Mouse (Mus musculus): ENCODE measurements around the gene 9830107B12Rik. TPM values are rescaled to one million over a fixed set of nuclear protein-coding genes. Genes with fewer than 3 reads are reported as not detected.

9830107B12Rik gene
- polyA plus RNA-seq, 1 experiment from 2014 or later: not detected

DNA sequence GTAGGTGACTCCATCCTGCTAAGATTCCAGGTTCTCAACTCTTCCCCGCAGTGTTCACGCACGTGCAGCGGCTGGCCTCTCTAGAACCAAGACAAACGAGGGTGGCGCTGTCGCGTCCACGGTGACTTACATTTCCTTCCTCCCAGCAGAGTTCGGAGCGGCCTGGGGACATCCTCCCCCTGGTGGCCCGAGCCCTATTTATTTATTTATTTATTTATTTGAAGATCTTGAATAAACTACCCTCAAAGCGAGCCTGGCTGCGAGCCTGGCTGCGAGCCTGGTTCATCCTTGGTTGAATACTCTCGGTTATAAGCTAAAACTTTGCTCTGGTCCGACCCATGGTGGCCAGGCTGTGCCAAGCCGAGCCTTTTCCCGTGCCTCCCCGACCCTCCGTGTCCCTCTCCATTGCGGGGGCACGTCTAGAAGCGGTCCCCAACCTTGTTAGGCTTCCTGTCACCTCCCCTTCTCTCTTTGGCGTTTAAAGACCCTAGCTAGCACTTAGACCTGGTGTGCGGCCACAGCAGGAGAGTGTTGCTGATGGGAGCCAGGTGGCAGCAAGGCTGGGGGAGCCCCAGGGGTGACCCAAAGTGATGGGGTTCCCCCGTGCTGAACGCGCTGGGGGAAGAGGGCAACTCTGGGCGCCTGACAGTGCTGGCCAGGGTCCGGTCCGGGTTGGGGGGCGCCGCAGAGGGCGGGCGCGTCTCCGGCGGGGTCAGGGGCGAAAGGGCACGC lies 48.9 kb downstream of the 9830107B12Rik start:
- ATAC-seq (ENCODE audit: low FRiP score, low TSS enrichment): no peak
- Histone ChIP-seq H3K27me3 (ENCODE audit: control insufficient read depth, insufficient read depth, low read length) (peaks cover 60% of the 10 kb centered on the region), H3K9ac (replicated peaks; ENCODE audit: low read length) (peak overlapping the region; percentile 31; the same call in 1 of the 2 replicates)

DNA sequence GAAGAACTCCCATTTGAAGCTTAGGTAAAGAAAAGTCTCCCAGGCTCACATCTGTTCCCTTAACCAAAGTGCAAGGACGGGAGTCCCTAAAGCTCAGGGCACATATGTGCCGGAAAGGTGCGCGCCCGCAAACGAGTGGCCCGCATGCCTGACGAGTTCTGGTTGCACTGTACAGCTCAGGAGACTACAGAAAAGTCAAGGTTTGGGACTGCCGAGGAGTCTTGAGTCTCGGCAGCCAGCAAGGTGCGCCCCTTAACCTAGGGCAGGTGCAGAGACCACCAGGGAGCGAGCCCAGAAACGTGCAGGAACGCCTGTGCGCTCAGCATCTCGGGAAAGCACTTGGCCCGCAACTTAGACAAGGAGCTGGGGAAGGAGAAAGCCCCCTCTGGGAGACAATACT lies 49.7 kb downstream of the 9830107B12Rik start:
- WGBS: 5% methylated on average over 17 of the region's 17 CpGs
- Histone ChIP-seq H3K9ac (replicated peaks; ENCODE audit: low read length) (no peak overlapping the region), H3K9me3 (ENCODE audit: control insufficient read depth, low read length) (no peaks in the 10 kb centered on the region), H3K4me3 (replicated peaks; ENCODE audit: low read depth, low read length) (no peak overlapping the region; the same call in 1 of the 2 replicates), H3K36me3 (ENCODE audit: control insufficient read depth, insufficient read depth, low read length) (no peaks in the 10 kb centered on the region), H3K27ac (replicated peaks; ENCODE audit: low read depth, low read length) (no peak overlapping the region), H3K4me1 (ENCODE audit: control insufficient read depth, insufficient read depth, low read length) (peaks cover 35% of the 10 kb centered on the region), H3K4me2 (ENCODE audit: low read length) (no peak overlapping the region), H3K27me3 (ENCODE audit: control insufficient read depth, insufficient read depth, low read length) (peaks cover 60% of the 10 kb centered on the region)
- no peak for DNase-seq
- no peak for ATAC-seq (ENCODE audit: low FRiP score, low TSS enrichment)

More for the DNA sequence above, 48.9 kb downstream of the 9830107B12Rik start:
- H3K4me1 ChIP-seq (ENCODE audit: control insufficient read depth, insufficient read depth, low read length): peaks cover 35% of the 10 kb centered on the region
- no peaks in the 10 kb centered on the region for H3K36me3 ChIP-seq (ENCODE audit: control insufficient read depth, insufficient read depth, low read length)
- peak overlapping the region; percentile 26 for H3K4me3 ChIP-seq (replicated peaks; ENCODE audit: low read depth, low read length)
- under 1% methylated on average over 39 of the region's 41 CpGs for WGBS
- H3K4me2 ChIP-seq (ENCODE audit: low read length): peak overlapping the region; percentile 53
- H3K9me3 ChIP-seq (ENCODE audit: control insufficient read depth, low read length): no peaks in the 10 kb centered on the region
- no peak overlapping the region for H3K27ac ChIP-seq (replicated peaks; ENCODE audit: low read depth, low read length)
- peak; percentile 82 for DNase-seq

DNA sequence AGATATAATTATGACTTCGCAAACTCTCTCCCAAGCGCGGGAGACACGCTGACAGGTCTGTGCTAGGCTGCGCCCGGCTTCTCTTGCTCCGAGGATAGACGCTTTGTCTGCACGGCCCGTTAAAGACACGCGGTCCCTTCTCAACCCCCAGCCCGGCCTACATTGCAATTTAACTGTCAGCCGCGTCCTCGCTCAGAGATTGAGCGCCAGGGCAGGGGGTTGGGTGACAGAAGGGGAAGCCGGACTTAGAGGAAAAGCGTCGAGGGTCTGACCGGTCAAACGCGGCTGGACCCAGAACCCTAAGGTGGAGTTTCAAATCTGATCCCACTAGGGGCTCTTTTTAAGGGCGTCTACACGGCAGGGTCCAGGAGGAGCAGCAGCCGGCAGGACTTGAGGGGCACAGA lies 50.3 kb downstream of the 9830107B12Rik start:
- under 1% methylated on average over 26 of the region's 26 CpGs for WGBS
- DNase-seq (peak; percentile 73), ATAC-seq (ENCODE audit: low FRiP score, low TSS enrichment) (no peak)
- peak overlapping the region; percentile 31; the same call in 1 of the 2 replicates for H3K9ac ChIP-seq (replicated peaks; ENCODE audit: low read length)
- peak overlapping the region; percentile 33 for H3K4me2 ChIP-seq (ENCODE audit: low read length)
- H3K4me1 ChIP-seq (ENCODE audit: control insufficient read depth, insufficient read depth, low read length): peaks cover 35% of the 10 kb centered on the region
- 0 out of 2 replicates have a peak overlapping the region, but pooled peaks have one; percentile 15 for H3K4me3 ChIP-seq (replicated peaks; ENCODE audit: low read depth, low read length)
- no peaks in the 10 kb centered on the region for H3K9me3 ChIP-seq (ENCODE audit: control insufficient read depth, low read length)
- no peak overlapping the region for H3K27ac ChIP-seq (replicated peaks; ENCODE audit: low read depth, low read length)
- H3K36me3 ChIP-seq (ENCODE audit: control insufficient read depth, insufficient read depth, low read length): no peaks in the 10 kb centered on the region
- peaks cover 60% of the 10 kb centered on the region for H3K27me3 ChIP-seq (ENCODE audit: control insufficient read depth, insufficient read depth, low read length)

DNA sequence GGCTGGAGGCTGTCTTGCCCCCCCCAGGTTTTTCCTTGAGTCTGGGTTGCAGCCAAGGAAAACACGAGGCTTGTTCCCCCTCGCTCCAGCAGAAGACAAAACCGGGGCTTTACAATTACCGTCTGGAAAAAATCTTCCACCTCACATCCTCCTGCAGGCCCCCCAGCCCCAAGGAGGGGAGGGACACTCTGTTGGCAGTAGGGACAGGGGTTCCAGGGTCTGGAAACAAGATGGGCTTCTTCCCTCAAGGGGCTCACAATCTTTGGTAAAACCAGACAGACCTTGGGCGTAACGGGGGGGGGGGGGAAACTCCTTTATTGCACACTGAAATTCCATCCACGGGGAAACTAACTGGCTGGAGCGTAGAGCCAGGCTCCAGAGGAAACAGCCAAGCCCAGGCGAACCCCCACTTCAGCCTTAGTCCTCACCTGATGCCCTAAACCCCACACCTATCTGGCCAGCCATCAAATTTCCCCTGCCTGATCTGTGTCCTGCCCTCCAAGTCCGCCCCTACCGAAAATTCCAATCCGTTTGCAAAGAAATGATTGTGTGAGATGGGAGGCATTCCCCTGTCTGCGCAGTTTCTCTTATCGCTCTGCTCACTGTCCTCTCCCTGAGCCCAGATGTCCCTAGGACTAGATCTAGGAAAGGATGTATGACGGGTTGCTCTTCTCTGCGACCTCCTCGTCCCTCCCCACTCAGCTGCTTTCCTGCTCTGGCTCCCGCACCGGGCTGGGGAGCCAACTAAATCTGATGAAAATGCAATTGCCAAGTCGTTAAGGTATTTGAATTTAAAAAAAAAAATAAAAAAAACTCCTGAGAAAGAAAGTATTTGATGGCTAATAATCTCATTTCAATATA lies 51.0 kb downstream of the 9830107B12Rik start:
- H3K9ac ChIP-seq (replicated peaks; ENCODE audit: low read length): no peak overlapping the region
- peaks cover 60% of the 10 kb centered on the region for H3K27me3 ChIP-seq (ENCODE audit: control insufficient read depth, insufficient read depth, low read length)
- H3K27ac ChIP-seq (replicated peaks; ENCODE audit: low read depth, low read length): no peak overlapping the region
- H3K9me3 ChIP-seq (ENCODE audit: control insufficient read depth, low read length): no peaks in the 10 kb centered on the region
- no peak overlapping the region for H3K4me3 ChIP-seq (replicated peaks; ENCODE audit: low read depth, low read length)
- H3K36me3 ChIP-seq (ENCODE audit: control insufficient read depth, insufficient read depth, low read length): no peaks in the 10 kb centered on the region
- WGBS: 7% methylated on average over 20 of the region's 20 CpGs
- peak overlapping the region; percentile 33 for H3K4me2 ChIP-seq (ENCODE audit: low read length)
- no peak for ATAC-seq (ENCODE audit: low FRiP score, low TSS enrichment)
- H3K4me1 ChIP-seq (ENCODE audit: control insufficient read depth, insufficient read depth, low read length): peaks cover 35% of the 10 kb centered on the region
- no peak for DNase-seq

DNA sequence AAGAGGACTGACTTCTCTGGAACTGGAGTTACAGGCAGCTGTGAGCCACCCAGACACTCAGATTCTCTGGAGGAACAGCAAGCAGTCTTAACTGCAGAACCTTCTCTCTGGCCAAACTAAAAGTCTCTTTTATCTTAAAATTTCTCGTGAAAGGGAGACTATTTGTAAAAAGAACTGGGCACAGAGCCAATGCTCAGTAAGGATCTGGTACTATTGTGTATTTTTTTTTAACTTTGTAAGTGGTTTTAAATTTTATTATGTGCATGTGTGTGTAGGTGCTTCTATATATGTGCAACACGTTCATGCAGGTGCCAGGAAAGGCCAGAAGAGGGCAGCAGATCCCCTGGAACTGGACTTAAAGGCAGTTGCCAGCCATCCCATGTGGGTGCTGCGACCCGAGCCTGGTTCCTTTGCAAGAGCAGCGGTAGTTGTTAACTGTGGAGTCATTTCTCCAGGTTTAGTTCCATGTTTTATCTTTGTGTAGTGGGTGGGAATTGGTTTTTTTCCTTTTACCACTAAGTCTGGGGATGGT lies 52.7 kb downstream of the 9830107B12Rik start:
- Histone ChIP-seq H3K4me1 (ENCODE audit: control insufficient read depth, insufficient read depth, low read length) (peaks cover 28% of the 10 kb centered on the region), H3K36me3 (ENCODE audit: control insufficient read depth, insufficient read depth, low read length) (no peaks in the 10 kb centered on the region), H3K9me3 (ENCODE audit: control insufficient read depth, low read length) (no peaks in the 10 kb centered on the region), H3K4me2 (ENCODE audit: low read length) (no peak overlapping the region), H3K27ac (replicated peaks; ENCODE audit: low read depth, low read length) (no peak overlapping the region), H3K27me3 (ENCODE audit: control insufficient read depth, insufficient read depth, low read length) (peaks cover 46% of the 10 kb centered on the region), H3K4me3 (replicated peaks; ENCODE audit: low read depth, low read length) (no peak overlapping the region), H3K9ac (replicated peaks; ENCODE audit: low read length) (no peak overlapping the region)
- DNase-seq (no peak), ATAC-seq (ENCODE audit: low FRiP score, low TSS enrichment) (no peak)
- WGBS: 75% methylated on average over 5 of the region's 5 CpGs

DNA sequence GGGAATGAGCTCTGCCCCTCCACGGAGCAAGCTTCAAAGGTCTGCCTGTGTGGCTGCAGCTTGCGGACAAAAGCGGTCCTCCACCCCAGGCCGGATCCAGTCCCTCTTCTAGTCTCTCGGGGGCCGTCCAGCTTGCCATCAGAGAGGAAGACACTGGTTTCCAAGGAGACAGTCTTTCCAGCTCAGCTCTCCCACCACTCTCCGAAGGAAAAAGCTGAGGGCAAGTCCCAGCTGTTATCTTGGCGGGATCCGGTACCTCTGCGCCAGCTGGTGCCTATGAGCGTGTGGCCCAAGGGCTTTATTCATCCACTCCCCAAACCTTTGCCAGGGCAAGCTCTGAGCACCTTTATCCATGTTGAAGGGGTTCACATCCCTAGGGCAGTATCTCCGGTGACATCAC lies 55.8 kb downstream of the 9830107B12Rik start:
- H3K9ac ChIP-seq (replicated peaks; ENCODE audit: low read length): no peak overlapping the region
- peaks cover 17% of the 10 kb centered on the region for H3K27me3 ChIP-seq (ENCODE audit: control insufficient read depth, insufficient read depth, low read length)
- no peaks in the 10 kb centered on the region for H3K36me3 ChIP-seq (ENCODE audit: control insufficient read depth, insufficient read depth, low read length)
- H3K27ac ChIP-seq (replicated peaks; ENCODE audit: low read depth, low read length): 0 out of 2 replicates have a peak overlapping the region, but pooled peaks have one; percentile 13
- DNase-seq (no peak), ATAC-seq (ENCODE audit: low FRiP score, low TSS enrichment) (no peak)
- no peak overlapping the region for H3K4me2 ChIP-seq (ENCODE audit: low read length)
- H3K4me1 ChIP-seq (ENCODE audit: control insufficient read depth, insufficient read depth, low read length): peaks cover 2% of the 10 kb centered on the region; the same call in 1 of the 2 replicates
- 39% methylated on average over 12 of the region's 12 CpGs for WGBS
- no peak overlapping the region for H3K4me3 ChIP-seq (replicated peaks; ENCODE audit: low read depth, low read length)
- H3K9me3 ChIP-seq (ENCODE audit: control insufficient read depth, low read length): no peaks in the 10 kb centered on the region

DNA sequence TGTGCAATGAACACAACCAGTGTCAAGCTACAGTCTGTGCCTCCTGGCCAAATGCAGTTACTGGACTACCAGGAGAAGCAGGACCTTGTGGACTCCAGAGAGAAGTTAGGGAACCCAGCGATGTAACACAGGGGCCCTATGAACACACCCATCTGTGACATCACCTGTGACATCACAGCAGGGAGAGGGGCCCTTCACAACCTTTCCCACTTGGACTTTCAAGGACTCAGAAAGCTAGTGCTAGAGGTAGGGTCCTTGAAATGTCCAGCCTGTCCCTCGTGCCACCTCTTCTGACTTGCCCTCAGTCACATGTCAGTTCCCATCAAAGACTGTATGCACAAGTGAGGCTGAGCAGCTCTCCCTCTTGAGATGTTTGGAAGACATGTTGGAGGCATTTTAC lies 56.6 kb downstream of the 9830107B12Rik start:
- no peak overlapping the region for H3K27ac ChIP-seq (replicated peaks; ENCODE audit: low read depth, low read length)
- peaks cover 8% of the 10 kb centered on the region for H3K27me3 ChIP-seq (ENCODE audit: control insufficient read depth, insufficient read depth, low read length)
- no peak overlapping the region for H3K4me2 ChIP-seq (ENCODE audit: low read length)
- 75% methylated on average over 2 of the region's 2 CpGs for WGBS
- no peak for ATAC-seq (ENCODE audit: low FRiP score, low TSS enrichment)
- H3K36me3 ChIP-seq (ENCODE audit: control insufficient read depth, insufficient read depth, low read length): no peaks in the 10 kb centered on the region
- H3K9ac ChIP-seq (replicated peaks; ENCODE audit: low read length): no peak overlapping the region
- no peak for DNase-seq
- H3K9me3 ChIP-seq (ENCODE audit: control insufficient read depth, low read length): no peaks in the 10 kb centered on the region
- H3K4me1 ChIP-seq (ENCODE audit: control insufficient read depth, insufficient read depth, low read length): no peaks in the 10 kb centered on the region
- no peak overlapping the region for H3K4me3 ChIP-seq (replicated peaks; ENCODE audit: low read depth, low read length)

DNA sequence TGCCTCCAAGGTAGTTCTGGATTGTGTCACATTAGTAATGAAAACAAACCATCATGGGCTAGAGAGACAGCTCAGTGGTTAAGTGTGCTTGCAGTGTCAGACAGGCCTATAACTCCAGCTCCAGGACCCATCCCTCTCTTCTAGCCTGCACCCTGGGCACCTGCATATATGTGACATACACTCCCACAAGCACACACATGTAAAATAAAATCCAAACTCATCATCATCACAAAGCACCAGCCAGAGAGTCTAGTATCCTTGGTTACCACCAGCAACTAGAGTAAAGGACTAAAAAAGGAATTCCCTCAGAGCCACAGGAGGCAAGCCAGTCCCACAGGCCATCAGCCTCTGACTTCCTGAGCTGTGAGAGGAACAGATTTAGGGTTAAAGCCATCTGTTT lies 57.0 kb downstream of the 9830107B12Rik start, which contains the start of gene 1700067P10Rik:
TSS of gene 1700067P10Rik (plus strand) at position 301 of the 400 bp plus-strand sequence.
- ATAC-seq (ENCODE audit: low FRiP score, low TSS enrichment) (no peak), DNase-seq (no peak)
- Histone ChIP-seq H3K36me3 (ENCODE audit: control insufficient read depth, insufficient read depth, low read length) (no peaks in the 10 kb centered on the region), H3K4me2 (ENCODE audit: low read length) (no peak within 1 kb of the TSS), H3K27me3 (ENCODE audit: control insufficient read depth, insufficient read depth, low read length) (peaks cover 4% of the 10 kb centered on the region), H3K4me3 (replicated peaks; ENCODE audit: low read depth, low read length) (no peak within 1 kb of the TSS), H3K27ac (replicated peaks; ENCODE audit: low read depth, low read length) (no peak within 1 kb of the TSS), H3K9ac (replicated peaks; ENCODE audit: low read length) (no peak within 1 kb of the TSS), H3K9me3 (ENCODE audit: control insufficient read depth, low read length) (no peaks in the 10 kb centered on the region), H3K4me1 (ENCODE audit: control insufficient read depth, insufficient read depth, low read length) (no peaks in the 10 kb centered on the region)
